Mouse (Mus musculus) spleen, postnatal 10 days (tissue): ENCODE measurements at regions not wholly inside any gene's neighbourhood (a gene's known extent, or its start where the extent isn't known, plus 50 kb on each side); places are given as distances from the start of the nearest gene placed in this dataset.

Experiments used
- DNase-seq, 2 experiments: peaks; one replicate each; pipeline ENCODE4 v3.0.0; 2021 to 2022; ENCODE audit warnings: low spot score in 2 of 2

DNA sequence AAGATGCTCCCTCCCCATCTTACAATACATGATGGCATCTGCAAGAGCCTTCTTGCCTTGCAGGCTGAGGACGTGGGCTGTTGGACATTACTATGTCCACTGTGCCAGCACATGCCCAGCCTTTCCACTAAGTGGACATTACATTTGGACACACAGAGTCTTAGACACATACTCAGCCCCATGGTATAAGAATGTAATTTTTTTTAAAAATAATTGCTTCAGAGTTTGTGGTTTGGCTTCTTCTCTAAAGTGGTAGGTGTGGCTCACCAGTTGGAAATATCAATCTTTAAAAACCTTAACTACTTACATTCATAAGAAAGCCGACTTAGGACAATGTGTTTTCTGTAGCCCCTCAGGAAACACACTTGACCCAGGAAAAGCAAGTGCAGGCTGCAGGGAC, 299.7 kb upstream of the Thbs1 start:
- DNase-seq, result no peak

DNA sequence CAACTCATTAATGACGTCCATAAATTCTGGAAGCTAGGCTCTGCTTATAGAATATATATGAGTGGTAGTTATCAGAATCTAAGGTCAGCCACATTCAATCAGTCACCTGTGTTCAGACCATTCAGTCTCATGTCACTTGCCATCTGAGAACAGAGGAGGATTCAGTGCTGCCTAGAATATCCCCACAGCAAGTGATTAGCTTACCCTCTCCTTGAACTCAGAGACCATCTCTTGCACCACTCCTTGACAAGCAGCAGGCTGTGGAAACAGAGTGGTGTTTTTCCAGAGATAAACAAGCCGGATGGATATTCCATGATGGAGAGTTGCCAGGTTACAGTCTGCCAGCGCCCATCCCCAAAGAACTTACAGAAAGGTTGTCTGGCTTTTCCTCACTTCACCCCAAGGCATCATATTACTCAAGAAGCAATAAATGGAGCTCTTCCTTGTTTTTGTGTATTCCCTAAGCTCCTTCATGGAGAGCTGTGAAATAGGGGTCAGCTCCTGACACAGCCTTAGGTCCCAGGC, 291.9 kb upstream of the Thbs1 start:
- DNase-seq, result no peak

DNA sequence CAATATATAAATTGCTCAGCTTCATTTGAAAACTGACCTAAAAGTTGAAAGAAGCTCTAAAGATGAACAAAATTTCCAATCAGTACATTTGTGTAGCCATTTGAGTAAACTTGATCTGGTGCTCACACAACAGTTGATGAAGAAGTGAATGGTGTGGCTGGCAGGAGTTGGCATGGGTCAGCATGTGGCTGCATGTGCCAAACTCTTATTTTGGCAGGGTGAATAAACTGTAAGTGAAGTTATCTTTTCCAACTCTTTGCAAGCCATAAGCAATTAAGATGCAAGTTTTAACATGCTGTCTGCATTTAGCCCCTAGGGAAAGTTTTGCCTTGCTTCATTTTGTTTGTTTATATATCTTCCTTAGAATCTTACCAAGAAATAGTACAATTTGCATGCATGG, 291.0 kb upstream of the Thbs1 start:
- no peak for DNase-seq

DNA sequence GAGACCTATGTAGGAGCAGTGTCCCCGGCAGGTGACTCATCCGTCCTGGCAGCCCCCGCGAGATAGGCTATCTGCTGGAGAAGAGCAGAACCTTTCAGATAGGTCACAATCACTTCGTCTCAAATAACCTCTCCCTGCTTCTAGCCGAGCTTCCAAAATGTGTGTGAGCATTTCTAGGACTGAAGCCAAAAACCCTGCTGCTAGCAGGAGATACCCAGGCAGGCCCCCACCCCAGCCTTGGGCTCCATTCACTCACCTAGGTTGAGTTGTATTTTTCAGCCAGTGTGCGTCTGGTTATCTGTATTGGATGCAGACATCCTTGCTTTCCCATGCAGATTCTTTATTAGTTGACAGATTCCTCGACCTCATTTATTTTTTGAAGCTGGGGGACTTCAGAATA, 286.6 kb upstream of the Thbs1 start:
- DNase-seq, result no peak

DNA sequence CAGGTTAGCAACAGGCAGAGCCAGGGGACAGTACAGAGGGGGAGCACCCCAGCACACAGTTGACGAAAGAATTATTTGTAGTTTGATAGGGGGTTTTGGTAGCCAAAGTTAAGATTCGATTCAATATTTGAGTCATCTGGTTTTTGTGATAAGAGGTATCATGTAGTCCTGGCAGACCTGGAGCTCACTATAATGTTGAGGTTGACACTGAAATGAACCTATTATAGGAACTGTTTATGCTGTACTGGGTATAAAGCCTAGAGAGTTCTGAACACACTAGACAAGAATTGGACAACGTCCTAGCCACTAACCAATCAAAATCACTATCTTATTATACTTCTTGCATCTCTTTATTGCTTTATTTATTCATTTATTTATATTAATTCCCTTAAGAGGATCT, 284.4 kb upstream of the Thbs1 start:
- no peak for DNase-seq

DNA sequence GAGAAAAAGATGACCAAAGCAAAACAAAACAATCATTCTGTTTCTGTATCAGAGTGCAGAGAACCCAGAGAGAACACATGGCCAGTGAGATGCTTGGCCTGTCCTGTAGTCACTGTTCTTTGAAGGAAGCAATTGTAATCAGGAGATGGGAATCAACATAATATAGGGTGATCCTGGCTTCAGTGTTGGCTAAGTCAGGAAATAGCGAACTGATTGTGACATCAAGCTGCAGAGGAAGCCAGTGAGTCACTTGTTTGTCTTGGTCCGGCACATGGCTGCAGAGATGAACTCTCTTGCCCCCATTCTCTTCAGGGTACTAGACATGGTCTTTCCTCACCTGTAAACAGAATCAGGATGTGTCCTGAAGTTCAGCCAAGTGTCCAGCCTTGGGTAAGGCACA, 273.3 kb upstream of the Thbs1 start:
- no peak for DNase-seq

DNA sequence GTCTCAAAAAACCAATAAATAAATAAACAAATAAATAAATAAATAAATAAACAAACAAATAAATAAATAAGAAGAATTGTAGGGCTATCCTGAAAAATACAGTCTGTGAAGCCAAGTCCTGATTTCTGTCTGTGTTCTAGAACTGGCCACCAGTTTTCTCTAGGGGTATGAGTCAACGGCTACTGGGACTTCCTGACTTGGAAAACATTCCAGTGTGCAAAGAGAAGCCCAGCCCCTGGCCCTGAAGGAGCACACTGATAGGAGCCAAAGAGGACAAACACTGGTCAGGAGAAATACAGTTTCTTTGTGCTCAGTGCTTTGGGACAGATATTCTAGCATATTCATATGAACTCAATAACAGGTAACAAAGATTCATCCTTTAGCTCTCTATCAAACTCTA, 271.3 kb upstream of the Thbs1 start:
- DNase-seq, result no peak

DNA sequence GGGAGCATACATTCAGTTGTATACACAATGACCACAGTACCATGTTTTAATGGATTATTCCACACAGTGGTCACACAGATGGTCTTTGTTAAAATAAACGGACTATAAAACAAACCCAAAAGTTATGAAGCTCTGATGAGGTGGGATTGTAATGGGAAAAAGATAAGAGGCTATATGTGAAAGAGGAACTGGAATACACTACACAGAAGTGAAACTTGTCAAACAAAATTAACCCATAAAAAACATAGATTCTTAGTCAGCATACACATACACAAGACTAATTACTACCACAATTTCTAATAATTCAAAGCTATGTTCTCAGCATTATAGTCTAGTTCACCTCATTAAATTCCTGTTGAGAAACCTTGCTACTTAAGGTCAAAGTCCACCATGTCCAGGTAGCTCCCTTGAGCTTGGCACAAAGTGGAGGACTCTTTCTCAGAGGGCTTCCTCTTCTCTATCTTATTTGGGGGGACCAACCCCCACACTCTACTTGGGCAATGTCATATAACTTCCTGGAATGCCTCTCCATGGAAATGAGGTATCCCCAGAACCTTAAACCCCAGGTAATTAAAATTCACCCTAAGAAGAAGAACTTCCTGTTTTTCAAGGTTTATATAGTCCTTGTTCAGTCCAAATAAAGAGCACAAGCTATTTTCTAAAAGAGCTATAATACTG, 269.2 kb upstream of the Thbs1 start:
- DNase-seq, result no peak

DNA sequence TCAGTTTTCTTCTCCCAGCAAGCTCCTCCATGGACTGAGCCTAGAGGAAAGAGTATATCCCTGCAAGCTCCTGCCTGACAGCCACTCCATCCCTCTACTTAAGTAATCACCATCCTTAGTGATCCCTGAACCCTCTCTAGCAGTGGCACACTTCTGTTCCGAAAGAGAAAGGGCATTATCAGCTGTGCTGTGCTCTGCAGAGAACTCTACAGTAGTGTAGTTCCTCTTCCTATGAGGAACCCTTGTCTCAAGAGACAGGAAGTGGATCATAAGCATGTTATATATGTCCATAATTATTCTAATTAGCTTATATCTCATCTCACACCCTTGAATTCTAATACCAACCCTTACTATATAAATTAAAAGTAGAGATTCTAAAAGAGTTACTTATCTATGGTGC, 259.2 kb upstream of the Thbs1 start:
- no peak for DNase-seq

DNA sequence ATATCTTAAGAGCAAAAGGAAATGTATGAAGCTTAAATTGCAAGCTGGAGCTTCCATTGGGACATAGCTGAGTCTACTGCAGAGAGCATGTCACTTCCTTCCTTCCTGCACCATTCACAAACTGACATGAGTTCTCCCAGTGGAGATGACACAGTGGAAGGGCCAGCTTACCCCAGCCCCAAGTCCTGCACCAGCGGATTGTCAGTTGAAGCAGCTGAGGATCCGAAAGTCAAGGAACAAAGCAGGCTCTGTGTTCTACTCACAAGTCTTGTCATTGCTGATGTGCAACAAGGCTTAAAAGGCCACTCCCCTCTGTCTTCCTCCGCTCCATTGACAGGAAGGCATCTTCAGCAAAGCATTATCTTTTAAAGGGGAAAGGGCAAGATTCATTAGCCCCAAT, 249.4 kb upstream of the Thbs1 start:
- DNase-seq, result no peak

DNA sequence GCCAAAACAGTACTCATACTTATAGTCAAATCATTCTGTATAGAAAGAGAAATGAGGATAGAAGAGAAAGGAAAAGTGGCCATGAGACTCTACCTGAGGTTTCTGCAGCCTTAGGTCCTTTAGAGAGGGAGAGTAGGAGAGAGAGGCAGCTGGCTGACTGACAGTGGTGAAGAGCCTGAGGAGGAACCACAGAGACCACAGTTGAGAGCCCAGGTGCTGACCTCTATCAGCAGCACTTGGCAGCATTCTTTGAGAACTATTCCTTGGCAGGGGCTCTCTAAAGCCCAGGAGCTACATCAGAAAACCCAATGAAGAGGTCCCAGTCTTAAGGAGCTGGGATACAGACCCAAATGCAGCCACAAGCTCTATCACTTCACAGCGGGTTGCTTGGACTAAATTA, 246.6 kb upstream of the Thbs1 start:
- no peak for DNase-seq

DNA sequence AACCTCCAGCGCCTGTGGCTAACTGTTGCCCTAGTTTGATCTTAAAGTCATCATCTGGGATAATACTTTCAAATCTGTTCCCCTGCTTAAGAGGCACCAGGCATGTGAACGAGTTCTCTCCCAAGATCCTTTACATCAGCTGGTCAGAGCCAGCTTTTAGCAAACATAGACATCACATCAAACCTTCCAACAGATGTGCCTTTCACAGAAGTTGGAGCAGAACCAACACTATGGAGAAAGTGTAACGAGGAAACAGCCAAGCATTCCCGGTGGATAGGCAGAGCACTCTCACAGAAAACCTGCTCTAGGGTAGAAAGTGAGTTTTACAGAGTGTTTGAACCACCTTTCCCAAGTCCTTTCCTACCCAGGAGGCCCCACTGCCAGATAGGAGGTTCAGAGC, 244.7 kb upstream of the Thbs1 start:
- DNase-seq, result no peak

DNA sequence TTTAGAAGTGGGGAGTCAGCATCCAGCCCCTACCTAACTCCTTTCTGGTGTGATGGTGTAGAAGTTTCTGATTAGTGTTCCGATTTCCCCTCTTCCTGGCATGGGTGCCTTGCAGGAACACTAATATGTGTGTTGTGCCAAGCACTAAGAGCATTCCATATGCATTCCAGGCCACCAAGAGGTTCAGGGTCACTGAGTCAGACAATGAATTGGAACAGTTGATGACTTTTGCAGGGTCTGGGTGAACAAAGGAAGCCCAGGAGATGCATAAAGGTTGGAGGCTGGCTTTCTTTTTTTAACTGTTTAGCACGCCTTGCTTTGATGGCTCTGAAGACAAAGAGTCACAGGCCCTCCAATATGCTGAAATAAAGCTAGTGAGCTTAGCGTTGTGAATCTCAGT, 244.3 kb upstream of the Thbs1 start:
- no peak for DNase-seq

DNA sequence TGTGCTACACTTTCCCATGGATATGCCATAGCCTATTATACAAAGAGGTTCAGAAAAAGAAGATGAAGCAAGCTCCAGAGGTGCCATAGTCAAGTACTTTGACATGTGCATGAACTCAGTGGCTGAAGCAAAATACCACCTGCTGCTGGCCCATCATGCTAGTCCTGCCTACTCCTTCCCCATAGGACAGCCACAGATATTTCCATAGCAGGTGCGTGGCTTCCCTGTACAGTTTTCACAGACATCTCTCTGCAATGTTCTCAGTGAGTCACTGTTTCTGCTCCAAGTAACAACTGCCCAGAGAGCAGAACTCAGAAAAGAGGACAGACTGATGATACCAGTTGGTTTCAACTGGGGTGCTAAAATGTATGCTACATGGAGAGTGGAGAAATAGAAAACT, 242.8 kb upstream of the Thbs1 start:
- no peak for DNase-seq

DNA sequence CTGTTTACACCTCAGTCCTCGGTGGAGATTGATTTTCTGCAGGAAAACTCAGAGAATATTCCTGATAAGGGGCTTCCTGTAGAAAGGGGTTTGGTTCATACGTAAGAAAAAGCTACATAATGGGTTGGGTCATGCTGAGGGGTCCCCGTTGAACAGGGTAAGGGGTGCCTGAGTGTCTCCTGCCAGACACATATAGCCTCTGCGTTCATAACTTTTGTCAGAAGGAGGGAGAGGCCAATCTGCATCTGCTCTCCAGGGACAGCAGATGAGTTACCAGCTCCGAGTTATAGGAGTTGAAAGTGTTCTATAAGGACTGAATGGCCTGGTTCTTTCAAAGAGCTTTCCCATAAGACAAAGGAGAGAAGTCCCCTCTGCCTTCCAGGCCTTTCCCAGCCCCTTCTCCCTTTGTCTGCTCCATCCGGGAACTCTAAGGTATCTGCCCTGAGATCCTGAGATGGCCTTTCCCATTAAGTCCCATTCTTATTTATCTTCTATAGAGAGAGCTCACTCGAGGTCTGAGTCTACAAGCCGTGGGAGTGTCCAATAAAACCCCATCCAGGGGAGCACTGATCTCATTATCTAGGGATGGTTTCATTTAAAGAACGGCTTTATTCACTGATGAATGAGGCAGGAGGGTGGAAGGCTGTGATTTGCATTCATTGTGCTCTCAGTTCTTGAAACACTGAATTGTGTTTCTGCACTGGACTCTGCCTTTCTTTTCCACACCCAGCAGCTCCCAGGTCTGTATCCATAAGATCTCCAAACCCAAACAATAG, 240.0 kb upstream of the Thbs1 start:
- no peak for DNase-seq

DNA sequence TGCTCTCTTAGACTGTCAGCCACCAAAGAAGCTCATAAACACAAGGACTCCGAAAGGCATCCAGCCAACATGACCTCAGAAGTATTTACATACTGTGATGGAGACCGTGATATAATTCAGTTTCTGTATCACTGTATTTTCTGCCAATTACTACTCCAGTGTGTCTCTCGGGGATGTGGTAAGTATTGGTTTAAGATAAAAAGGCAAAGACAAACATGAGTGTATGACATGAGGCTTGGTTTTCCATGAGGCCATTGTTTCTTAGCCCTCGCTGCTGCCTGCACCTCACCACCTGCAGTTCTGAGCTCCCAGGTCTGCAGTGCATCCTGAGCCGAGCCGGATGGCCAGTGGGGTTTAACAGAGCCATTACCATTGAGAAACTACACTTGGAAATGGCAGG, 233.9 kb upstream of the Thbs1 start:
- DNase-seq, result no peak

DNA sequence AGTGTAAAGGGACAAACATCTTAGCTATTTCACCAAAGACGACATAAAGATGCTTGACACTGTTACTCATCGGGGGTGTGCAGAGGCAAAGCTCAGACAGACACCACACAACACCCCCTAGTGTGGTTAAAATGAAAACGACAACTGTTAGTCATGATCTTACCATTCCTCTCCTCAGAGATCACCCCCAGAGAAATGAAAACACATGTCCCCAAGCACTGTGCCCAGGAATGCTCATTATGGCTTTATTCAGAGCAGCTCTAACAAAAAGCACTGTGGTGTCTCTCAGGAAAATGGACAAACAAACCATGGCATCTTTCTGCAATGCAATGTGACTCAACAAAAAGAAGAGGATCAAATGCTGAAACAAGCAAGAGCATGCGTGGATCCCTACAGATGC, 229.5 kb upstream of the Thbs1 start:
- no peak for DNase-seq

DNA sequence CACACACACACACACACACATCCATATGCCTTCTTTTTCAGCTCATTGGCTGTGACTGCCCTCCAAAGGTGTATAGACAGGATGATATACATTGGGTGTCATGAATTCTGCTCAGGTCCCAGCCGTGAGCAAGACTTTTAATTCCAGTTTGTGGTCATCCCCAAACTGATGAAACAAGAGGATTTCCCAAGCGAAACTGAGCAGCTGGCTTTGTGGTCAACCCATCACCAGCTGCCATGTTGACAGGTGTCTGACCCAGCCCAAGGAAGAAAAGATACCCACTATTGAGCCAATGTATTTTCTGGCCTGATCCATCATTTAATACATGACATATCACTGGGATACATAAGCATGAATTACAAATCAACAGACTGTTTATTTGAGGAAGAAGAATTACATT, 228.8 kb upstream of the Thbs1 start:
- DNase-seq, result no peak

DNA sequence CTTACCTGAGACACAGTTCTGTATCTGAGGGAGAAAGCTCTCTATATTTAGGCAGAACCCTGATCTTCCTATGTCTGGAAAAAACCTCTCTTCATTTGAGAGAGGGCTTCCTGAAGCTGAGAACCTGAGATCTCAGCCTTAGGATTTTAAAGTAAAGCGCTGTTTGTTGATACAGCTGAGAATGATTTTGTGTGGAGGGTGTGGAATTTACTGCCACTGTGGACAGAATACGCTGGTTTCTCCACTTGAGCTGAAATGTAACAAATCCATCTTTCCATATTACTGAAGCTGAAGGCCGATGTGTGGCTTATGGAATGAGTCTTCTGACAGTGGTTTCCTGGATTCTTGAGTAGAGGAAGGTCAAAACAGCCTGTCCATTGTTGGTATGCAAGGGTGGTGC, 225.2 kb upstream of the Thbs1 start:
- no peak for DNase-seq

DNA sequence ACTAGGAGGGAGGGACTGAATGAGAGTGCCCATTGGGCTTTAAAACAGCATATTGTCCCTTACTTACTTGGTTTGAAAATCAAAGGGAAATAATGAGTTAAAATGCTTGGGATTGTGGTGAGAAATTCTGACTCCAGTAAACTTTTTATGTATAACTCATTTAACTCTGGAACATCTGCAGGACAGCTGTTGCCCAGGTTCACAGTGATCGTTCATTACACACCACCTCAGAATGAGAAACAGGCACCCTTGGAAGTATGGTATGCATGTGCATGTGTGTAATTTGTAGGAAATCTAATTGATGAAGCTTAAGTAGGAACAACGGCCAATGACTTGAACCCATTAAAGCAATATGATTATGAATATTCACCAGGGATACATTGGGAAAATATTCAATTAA, 210.4 kb upstream of the Thbs1 start:
- DNase-seq, result no peak

DNA sequence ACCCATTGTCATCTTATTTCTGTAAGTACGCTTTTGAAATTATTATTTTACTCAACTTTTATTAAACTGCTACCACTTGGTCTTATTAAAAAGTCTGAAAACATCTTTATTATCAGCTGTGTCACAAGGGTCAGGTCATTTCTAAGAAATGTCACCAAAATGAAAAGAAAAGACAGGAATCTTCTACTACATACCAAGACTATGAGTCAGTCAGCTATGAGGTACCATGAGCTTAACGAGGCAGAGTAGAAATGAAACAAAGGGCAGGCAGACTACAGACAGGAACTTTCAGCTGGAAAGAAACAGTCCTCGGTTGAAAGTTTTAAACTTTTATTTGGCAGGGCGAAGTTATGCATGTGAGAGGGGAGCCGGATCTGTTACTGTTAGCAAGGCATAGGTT, 208.8 kb upstream of the Thbs1 start:
- no peak for DNase-seq

DNA sequence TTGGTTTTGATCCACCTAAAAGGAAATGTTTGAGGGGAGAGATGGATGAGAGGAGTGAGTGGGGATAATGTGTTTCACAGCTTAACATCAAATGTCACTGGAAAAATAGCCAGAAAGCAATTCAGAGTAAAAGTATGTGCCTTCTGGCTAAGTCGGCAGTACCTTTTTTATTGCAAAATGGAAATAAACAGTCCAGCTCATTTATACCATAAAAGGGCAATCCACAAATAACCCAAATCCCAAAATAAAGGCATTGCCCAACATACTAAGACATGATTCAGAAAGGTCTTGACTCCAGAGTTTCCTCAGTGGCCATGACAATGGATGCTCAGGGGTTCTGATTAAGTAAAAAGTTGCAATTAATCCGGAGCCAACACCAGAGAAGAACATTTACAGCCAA, 208.0 kb upstream of the Thbs1 start:
- DNase-seq, result no peak

DNA sequence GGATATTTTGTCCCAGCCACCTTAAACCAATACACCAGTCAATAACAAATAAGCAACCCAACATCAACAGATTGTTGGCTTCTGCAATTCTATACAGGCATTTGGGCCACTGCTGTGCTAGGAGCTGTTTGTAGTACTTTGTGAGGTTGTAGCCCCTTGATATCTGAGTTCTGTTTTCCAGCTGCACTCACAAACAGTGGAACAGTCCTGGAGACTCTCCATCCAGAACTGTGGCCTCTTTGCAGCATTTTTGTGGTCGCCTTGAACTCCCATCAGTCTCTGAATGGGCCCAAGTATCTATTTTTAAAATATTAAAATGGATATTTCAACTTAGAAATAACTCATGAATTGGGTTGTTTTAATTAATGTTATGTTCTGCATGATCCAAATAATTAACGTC, 205.2 kb upstream of the Thbs1 start:
- no peak for DNase-seq

DNA sequence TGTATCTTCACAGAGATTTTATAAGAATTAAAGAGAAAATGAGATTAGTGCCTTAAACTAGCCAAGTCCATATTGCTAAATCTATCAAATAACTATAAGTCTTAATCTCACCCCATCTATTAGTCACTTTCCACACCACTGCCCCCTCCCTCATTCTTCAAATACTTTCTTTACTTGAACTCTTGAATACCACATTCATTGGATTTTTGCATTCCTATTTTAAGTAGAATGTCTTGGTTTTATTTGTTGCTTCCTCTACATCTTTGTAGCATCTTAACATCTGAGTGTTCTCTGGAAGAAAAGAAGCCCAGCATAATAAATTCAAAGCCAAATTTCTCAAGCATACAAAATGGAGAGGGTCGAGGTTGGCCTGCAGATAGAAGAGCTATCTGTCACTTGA, 200.9 kb upstream of the Thbs1 start:
- no peak for DNase-seq
